Mouse (Mus musculus): ENCODE data around the gene Fetub. TPM values are rescaled to one million over a fixed set of nuclear protein-coding genes. Genes with fewer than 3 reads are reported as not detected.

The Fetub gene
- polyA plus RNA-seq, 2 experiments, result 0.08 TPM; not detected in 1

- H3K4me2 ChIP-seq (replicated peaks; ENCODE audit: low read depth, low read length, severe bottlenecking), result no peak overlapping the region
- ATAC-seq (ENCODE audit: low FRiP score, low read depth), result no peak
Measured at GRCm38 (mm10) chr16:22919971-22920854, 2.1 kb downstream of the Fetub start.

DNA sequence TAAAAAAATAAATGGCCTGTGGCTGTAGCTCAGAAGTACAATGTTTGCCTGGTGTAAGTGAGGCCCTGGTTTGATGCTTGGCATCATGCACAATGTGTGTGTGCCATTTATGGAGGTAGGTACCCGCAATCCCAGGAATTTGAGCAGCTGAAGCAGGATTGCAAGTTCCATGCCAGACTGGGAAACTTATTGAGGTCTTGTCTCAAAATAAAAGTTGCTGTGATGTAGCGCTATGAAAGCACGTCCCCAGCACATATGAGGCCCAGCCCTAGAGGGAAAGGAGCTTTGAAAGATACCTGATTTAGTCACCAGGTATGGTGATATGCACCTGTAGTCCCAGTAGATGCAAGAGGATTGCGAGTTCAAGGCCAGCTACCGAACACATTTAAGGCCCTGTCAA lies 3.6 kb downstream of the Fetub start:
- DNase-seq (ENCODE audit: low spot score), result no peak
- Histone ChIP-seq H3K4me3 (replicated peaks; ENCODE audit: low read length) (no peak overlapping the region), H3K4me1 (ENCODE audit: control insufficient read depth, insufficient read depth, low read length) (no peaks in the 10 kb centered on the region), H3K9me3 (ENCODE audit: control insufficient read depth, low read length) (no peaks in the 10 kb centered on the region), H3K27ac (replicated peaks; ENCODE audit: low read depth, low read length) (no peak overlapping the region), H3K36me3 (ENCODE audit: control insufficient read depth, insufficient read depth, low read length) (no peaks in the 10 kb centered on the region), H3K27me3 (ENCODE audit: control insufficient read depth, insufficient read depth, low read length) (no peaks in the 10 kb centered on the region), H3K4me2 (replicated peaks; ENCODE audit: low read depth, low read length, severe bottlenecking) (no peak overlapping the region), H3K9ac (ENCODE audit: low read depth, low read length, severe bottlenecking) (no peak overlapping the region)
- TF ChIP-seq POLR2A (IDR thresholded peaks at IDR 0.05; ENCODE audit: borderline replicate concordance, extremely low read depth, insufficient read depth, insufficient read length), result no peak
- ATAC-seq (ENCODE audit: low FRiP score, low read depth), result no peak
- 97% methylated on average over 5 of the region's 5 CpGs for WGBS

More at GRCm38 (mm10) chr16:22919971-22920854, 2.1 kb downstream of the Fetub start:
- no peak for TF ChIP-seq POLR2A (IDR thresholded peaks at IDR 0.05; ENCODE audit: borderline replicate concordance, extremely low read depth, insufficient read depth, insufficient read length)
- H3K4me3 ChIP-seq (replicated peaks; ENCODE audit: low read length), result no peak overlapping the region
- WGBS, result 45% methylated on average over 18 of the region's 18 CpGs
- no peaks in the 10 kb centered on the region for H3K36me3 ChIP-seq (ENCODE audit: control insufficient read depth, insufficient read depth, low read length)
- H3K9ac ChIP-seq (ENCODE audit: low read depth, low read length, severe bottlenecking), result no peak overlapping the region
- DNase-seq (ENCODE audit: low spot score), result peak; percentile 9
- H3K9me3 ChIP-seq (ENCODE audit: control insufficient read depth, low read length), result no peaks in the 10 kb centered on the region
- H3K27me3 ChIP-seq (ENCODE audit: control insufficient read depth, insufficient read depth, low read length), result no peaks in the 10 kb centered on the region
- H3K4me1 ChIP-seq (ENCODE audit: control insufficient read depth, insufficient read depth, low read length), result no peaks in the 10 kb centered on the region
- H3K27ac ChIP-seq (replicated peaks; ENCODE audit: low read depth, low read length), result no peak overlapping the region

DNA sequence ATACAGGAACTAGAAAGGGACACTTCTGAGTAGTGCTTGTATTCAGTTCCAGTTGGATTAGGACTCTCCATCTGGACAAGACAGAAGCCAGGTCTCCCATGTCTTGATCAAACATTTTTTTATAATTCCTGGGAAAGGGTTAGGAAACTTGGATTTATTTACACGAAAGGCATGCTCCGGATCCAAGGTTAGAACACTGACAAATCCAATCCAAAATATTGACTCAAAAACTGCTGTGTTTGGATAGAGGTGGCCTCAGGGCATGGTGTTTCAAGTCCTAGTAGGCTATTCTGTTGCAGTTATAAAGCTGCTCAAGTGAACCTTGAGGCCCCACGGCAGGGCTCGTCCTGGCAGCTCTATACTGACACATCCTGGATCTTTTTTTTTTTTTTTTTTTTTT lies 4.3 kb downstream of the Fetub start:
- Histone ChIP-seq H3K4me1 (ENCODE audit: control insufficient read depth, insufficient read depth, low read length) (no peaks in the 10 kb centered on the region), H3K27me3 (ENCODE audit: control insufficient read depth, insufficient read depth, low read length) (no peaks in the 10 kb centered on the region), H3K27ac (replicated peaks; ENCODE audit: low read depth, low read length) (no peak overlapping the region), H3K9ac (ENCODE audit: low read depth, low read length, severe bottlenecking) (no peak overlapping the region), H3K4me3 (replicated peaks; ENCODE audit: low read length) (no peak overlapping the region), H3K9me3 (ENCODE audit: control insufficient read depth, low read length) (no peaks in the 10 kb centered on the region), H3K36me3 (ENCODE audit: control insufficient read depth, insufficient read depth, low read length) (no peaks in the 10 kb centered on the region), H3K4me2 (replicated peaks; ENCODE audit: low read depth, low read length, severe bottlenecking) (no peak overlapping the region)
- no peak for TF ChIP-seq POLR2A (IDR thresholded peaks at IDR 0.05; ENCODE audit: borderline replicate concordance, extremely low read depth, insufficient read depth, insufficient read length)
- DNase-seq (ENCODE audit: low spot score) (no peak), ATAC-seq (ENCODE audit: low FRiP score, low read depth) (no peak)
- 83% methylated on average over 4 of the region's 4 CpGs for WGBS

DNA sequence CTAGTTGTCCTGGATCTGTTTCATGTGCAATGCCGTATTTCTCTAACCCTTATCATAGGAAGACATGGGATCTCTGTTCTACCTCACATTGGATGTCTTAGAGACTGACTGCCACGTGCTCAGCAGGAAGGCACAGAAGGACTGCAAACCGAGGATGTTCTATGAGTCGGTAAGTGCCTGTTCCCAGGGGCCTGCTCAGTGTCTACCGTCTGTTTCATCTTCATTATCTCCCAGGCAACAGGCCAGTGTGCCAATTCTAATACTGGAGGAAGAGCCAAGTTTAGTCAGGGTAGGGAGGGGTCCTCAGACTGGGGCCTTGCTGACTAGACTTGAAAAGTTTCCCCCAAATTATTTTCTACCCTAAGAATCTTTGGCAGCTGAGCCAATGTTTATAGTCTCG lies 11.4 kb downstream of the Fetub start:
- Histone ChIP-seq H3K9me3 (ENCODE audit: control insufficient read depth, low read length) (no peaks in the 10 kb centered on the region), H3K4me2 (replicated peaks; ENCODE audit: low read depth, low read length, severe bottlenecking) (no peak overlapping the region), H3K27me3 (ENCODE audit: control insufficient read depth, insufficient read depth, low read length) (no peaks in the 10 kb centered on the region), H3K4me1 (ENCODE audit: control insufficient read depth, insufficient read depth, low read length) (no peaks in the 10 kb centered on the region), H3K4me3 (replicated peaks; ENCODE audit: low read length) (no peak overlapping the region), H3K36me3 (ENCODE audit: control insufficient read depth, insufficient read depth, low read length) (no peaks in the 10 kb centered on the region), H3K9ac (ENCODE audit: low read depth, low read length, severe bottlenecking) (no peak overlapping the region), H3K27ac (replicated peaks; ENCODE audit: low read depth, low read length) (no peak overlapping the region)
- 81% methylated on average over 6 of the region's 6 CpGs for WGBS
- TF ChIP-seq POLR2A (IDR thresholded peaks at IDR 0.05; ENCODE audit: borderline replicate concordance, extremely low read depth, insufficient read depth, insufficient read length), result no peak
- ATAC-seq (ENCODE audit: low FRiP score, low read depth) (no peak), DNase-seq (ENCODE audit: low spot score) (no peak)

DNA sequence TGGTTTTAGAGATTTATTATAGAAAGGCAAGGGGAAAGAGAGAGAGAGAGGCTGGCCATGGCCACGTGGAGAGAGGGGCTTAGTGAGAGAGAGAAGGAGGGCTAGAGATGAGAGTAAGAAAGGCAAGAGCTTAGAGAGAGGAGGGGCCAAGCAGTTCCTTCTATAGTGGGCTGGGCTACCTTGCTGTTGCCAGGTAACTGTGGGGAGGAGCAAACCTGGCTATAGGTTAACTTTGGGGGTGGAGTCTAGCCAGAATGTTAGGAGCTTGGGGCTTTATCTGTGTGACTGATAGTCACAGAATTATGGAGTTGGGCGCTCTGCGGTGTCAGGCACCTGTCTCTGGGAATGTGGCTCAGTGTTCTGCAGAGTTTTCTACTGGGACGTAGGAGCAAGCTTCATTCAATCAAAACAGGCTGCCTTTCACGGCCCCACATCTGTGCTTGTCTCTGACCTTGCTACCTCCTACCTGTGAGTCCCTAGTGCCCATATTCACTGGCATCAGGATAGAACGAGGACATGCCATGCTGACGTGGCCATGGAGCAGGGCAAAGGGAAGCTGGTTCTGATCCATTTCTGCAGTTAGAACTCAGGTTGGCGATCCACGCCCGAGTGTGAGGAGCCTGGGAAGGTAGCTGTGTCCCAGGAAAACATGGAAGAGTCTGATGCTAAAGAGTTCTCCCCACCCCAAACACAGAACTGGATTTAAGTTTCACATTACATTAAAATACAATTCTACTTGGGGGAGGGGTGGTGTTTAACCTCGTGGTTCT lies 13.5 kb downstream of the Fetub start:
- Histone ChIP-seq H3K36me3 (ENCODE audit: control insufficient read depth, insufficient read depth, low read length) (no peaks in the 10 kb centered on the region), H3K9ac (ENCODE audit: low read depth, low read length, severe bottlenecking) (no peak overlapping the region), H3K27ac (replicated peaks; ENCODE audit: low read depth, low read length) (no peak overlapping the region), H3K4me2 (replicated peaks; ENCODE audit: low read depth, low read length, severe bottlenecking) (no peak overlapping the region), H3K27me3 (ENCODE audit: control insufficient read depth, insufficient read depth, low read length) (no peaks in the 10 kb centered on the region), H3K4me1 (ENCODE audit: control insufficient read depth, insufficient read depth, low read length) (no peaks in the 10 kb centered on the region), H3K4me3 (replicated peaks; ENCODE audit: low read length) (no peak overlapping the region), H3K9me3 (ENCODE audit: control insufficient read depth, low read length) (no peaks in the 10 kb centered on the region)
- 82% methylated on average over 11 of the region's 11 CpGs for WGBS
- no peak for TF ChIP-seq POLR2A (IDR thresholded peaks at IDR 0.05; ENCODE audit: borderline replicate concordance, extremely low read depth, insufficient read depth, insufficient read length)
- no peak for ATAC-seq (ENCODE audit: low FRiP score, low read depth)
- DNase-seq (ENCODE audit: low spot score), result no peak

All from limb, embryonic 14.5 days (tissue).